Mouse (Mus musculus) 416B (cell line): Measurements from ENCODE around the gene Pjvk.
"Not testable (repeated sequence)": the region's sequence is repeated elsewhere in the genome, so short reads cannot be mapped to it uniquely, and the experiment has no call there.

Experiments used
- DNase-seq: peaks from one replicate; pipeline ENCODE4 v3.0.0; 2011; ENCODE audit warnings: low read depth

Pjvk gene

DNA sequence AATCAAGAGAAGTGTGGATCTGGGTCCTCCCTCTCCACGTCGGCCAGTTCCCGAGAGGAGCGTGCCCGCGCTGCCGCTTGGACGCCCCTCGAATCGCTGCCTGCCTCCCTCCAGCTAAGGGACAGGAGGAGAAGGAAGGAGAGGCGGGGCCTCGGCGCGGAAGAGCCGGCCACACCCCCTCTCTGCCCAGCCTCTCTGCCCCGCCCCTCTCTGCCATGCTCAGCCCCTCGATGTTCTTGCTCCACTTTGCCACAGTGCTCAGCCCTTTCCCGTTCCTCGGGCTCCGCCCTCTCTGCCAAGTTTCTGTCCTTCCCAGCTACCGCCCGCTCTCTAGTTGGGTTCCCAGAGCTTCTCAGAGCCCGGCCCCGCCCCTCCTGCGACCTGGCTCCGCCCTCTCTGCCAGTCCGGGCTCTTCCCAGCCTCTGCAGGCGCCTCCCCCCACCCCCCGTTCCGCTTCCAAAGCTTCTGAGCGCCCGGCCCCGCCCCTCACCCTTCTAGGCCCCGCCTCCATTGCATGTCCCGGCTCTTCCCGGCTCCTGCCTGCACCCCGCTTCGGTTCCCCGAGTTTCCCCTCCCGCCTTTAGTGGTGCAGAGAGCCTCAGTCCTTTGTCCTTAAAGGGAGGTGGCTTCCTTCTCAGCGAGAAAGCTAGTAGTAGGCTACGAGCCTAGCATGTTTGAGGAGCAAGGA is at the start of gene Pjvk, which contains the start of gene Prkra:
Gene Pjvk, plus strand, starts transcription at position 594 of the 688 bp plus-strand sequence.
Gene Prkra, minus strand, starts transcription at position 133 of the 688 bp plus-strand sequence.
- peak; percentile 99 for DNase-seq

GRCm38 (mm10) chr2:76599214-76599613 is 49.1 kb upstream of the Pjvk start:
- peak; percentile 27 for DNase-seq

- no peak for DNase-seq
Observed at GRCm38 (mm10) chr2:76602256-76602655, 46.0 kb upstream of the Pjvk start.

GRCm38 (mm10) chr2:76606704-76607103 is 41.6 kb upstream of the Pjvk start:
- DNase-seq, result no peak

DNA sequence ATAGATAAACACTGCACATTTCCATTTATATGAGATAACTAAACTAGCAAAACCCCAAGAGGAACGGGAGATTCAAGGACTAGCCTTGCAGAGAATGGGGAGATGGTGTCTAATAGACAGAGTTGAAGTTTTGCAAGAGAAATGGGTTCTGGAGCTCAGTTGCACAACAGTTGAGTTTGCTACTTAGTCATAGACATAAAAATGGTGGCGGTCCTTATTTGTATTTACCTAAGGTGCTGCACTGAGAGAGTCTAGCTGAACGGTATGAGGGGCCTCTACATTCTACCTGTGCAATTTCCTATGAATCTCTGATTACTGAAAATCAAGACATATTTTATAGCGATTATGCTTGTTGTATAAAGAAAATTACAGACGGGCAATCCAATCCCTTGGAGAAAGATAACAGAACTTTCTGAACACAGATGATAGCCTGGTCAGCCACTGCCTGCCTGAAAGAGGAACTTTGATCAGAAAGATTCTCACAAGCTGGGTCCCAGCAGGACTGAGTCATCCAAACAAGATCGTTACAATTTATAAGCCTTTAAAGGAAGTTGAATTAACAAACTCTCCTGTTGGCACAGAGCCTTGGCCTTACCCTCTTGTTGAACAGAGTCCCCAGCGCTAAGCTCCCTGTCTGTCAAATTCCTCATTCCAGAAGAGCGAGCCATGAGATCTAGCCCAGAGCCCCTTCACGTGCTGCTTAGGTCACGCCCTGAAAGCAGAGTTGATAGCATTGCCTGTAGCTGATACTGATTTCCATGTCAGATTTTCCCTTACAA is 37.8 kb upstream of the Pjvk start:
- peak; percentile 92 for DNase-seq

GRCm38 (mm10) chr2:76611996-76612395 is 36.3 kb upstream of the Pjvk start:
- DNase-seq, result no peak

DNA sequence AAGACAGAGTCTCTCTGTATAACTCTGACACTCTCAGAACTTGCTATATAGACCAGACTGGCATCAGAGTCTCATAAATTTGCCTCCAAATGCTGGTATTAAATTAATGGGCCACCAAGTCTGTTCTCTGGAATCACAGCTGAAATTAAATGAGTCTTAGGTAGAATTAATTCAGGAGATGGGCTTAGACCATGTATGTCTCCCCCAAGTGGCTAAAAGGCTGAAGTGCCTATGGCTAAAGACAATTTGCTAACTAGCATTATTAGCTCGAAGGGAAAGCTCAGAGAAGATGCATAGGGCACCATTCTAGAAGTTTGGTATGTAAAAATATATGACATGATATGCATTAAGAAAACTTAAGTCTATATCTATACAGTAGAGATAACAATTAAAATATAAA is 30.2 kb upstream of the Pjvk start:
- DNase-seq, result peak; percentile 64

GRCm38 (mm10) chr2:76620188-76620587 is 28.1 kb upstream of the Pjvk start:
- peak; percentile 60 for DNase-seq

- DNase-seq, result no peak
Observed at GRCm38 (mm10) chr2:76621724-76622123, 26.6 kb upstream of the Pjvk start.

- DNase-seq, result not testable (repeated sequence)
Observed at GRCm38 (mm10) chr2:76622316-76622715, 26.0 kb upstream of the Pjvk start.

DNA sequence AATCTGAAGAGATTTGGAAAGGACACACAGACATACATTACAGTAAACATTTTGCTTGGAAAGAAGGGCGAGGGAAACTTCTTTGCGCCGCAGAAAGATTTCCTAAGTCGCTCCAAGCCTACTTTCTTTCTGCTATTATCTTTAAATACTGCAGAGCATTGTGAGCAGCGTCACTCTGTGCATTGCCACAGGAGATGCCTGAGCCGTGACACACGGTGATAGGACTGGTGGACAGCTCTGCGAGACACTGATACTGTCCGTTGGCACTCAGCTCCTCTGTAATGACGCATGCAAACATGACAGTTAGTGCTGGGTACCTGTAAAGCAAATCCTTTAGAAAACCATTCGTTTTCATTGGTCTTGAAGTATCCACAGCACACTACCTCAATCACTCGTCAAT is 18.0 kb upstream of the Pjvk start:
- no peak for DNase-seq

DNA sequence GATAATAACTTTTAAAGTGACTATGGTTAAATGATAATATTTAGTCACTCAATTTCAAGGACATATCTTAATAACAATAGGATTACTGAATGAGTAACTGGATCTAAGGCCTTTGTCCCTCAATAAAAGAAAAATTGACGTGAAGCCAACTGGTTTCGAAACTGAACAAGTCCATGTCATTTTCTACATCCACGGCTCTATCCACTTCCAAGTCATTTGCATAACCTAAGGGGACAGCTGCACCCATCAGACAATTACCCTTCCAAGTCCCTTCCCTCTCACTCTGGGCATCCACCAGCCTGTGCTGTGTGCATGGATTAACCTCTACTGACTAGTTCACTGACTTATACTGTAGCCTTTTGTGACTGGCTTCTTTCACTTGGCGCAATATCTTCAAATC is 16.7 kb upstream of the Pjvk start:
- no peak for DNase-seq

GRCm38 (mm10) chr2:76639637-76640036 is 8.6 kb upstream of the Pjvk start:
- no peak for DNase-seq

DNA sequence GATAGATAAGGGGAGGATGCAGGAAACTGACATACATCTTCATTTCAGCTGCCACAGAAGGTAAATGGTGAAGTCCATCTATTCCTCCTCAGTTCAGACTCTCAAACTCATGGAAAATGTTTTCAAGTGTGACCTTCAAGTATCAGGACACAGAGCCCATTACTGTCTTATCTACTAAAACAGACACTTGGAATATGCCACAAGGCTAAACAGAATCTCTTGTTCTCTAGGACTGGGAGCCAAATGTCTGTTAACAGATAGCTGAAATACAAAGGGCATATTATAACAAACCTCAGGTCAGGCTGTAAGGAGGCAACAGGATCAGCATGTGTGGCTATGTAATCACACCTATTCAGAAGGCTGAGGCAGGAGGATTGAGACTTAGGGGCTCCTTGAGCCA is 4.5 kb upstream of the Pjvk start:
- DNase-seq, result no peak

GRCm38 (mm10) chr2:76647441-76647869 is 821 bp upstream of the Pjvk start:
- DNase-seq, result peak; percentile 17

DNA sequence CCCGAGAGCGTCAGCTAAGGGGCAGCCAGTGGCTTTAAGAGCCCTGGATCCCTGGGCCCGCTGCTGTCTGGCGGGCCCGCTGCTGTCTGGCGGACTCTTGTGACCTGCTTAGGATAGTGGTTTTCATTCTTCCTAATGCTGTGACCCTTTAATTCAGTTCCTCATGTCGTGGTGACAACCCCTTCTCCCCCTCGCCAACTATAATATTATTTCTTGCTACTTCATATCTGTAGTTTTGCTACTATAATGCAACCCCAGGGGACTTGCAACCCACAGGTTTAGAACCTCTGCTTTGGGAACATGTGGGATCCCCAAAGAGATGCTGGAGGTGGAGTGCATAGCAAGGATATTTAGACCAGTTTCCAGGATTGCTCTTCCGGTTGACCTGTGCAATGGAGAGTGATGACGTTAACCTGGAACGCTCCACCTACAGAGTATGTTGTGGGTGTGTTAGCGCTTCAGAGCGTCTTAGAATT is 428 bp downstream of the Pjvk start:
- DNase-seq, result no peak

GRCm38 (mm10) chr2:76653070-76653469 is 4.8 kb downstream of the Pjvk start:
- no peak for DNase-seq

DNA sequence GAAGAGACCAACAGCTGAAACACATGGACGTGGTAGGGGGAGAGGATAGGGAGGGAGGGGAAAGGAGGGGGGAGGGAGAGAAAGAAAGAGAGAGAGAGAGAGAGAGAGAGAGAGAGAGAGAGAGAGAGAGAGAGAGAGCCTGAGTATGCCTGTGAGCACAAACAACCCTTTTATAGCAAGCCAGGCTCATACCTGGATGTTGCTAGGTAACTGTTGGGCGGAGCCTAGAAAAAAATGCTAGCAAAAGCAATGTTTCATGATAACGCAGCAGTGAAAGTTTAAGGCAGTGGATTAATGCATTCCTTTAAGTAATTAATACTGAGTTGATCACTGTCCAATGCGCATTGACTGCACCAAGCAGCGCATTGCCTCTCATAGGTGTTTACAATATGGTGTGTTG is 6.4 kb downstream of the Pjvk start:
- DNase-seq, result no peak

DNA sequence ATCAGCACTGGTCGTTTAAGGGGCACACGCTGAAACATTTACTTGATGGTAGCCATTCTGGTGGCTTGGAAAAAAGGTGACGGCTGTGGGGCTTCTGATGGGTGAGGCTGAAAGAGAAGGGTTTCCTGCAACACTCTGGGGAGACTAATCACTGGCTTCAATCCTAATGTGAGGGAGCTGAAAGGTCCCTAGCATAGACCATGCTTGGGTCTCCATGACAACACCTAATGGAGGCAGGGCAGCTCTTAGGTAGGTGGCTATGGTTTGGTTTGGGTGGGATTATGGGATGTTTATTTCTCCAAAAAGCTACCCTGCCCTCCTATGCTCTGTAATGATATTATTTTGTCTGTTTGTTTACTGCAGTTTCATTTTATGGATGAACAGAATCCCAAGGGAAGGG is 7.2 kb downstream of the Pjvk start:
- DNase-seq, result no peak

DNA sequence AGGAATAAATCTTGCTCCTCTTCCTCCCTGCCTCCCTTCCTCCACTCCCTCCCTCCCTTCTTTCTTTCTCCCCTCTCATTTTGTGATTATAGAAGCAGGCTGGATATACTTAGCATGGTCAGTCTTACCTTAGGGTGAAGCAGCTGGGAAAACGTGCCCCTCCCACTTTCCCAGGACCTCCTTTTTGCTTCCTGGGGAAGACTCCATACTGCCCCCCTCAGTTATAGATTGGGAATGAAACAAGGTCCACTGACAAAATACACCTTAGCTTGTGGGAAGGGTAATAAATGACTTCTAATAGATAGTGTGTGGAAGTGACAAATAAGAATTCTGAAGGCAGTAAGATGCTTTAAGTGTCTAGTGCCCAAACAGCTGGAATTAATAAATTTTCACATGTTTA is 7.7 kb downstream of the Pjvk start:
- DNase-seq, result peak; percentile 70

DNA sequence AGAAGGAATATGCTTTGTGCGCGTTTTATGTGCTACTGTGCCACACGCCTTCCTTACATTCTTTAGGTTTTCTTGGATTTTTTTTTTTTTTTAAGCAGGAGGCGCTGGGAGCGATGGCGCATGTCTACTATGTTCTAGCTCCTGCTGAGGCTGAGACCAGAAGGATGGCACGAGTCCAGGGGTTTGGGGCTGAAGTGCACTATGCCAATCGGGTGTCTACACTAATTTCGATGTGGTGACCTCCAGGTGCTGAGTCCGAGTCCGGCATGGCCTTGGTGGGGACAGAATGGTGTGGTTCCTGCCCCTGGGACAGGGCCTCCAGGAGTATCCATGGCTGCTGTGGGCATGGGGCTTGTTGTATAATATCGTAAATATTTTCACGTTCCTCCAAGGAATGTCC is 10.3 kb downstream of the Pjvk start:
- no peak for DNase-seq

GRCm38 (mm10) chr2:76659419-76659818 is 11.1 kb downstream of the Pjvk start:
- DNase-seq, result no peak

DNA sequence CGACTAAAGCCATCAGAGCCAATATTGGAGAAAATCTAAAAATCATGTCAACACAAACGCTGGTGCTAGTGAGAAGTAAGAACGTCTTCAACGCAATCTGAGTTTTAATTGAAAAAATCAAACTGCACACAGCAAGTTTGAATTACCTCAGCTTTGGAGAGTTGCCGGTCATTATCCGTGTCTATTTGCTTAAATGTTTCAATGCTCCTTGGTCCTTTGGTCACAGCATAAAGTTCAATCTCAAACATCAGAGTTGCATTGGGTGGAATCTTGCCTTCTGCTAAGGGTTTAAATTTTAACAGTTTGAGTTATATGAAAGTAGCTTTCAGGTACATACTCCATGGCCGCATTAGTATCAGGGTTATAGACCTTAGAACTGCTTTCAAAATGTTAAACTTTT is 17.3 kb downstream of the Pjvk start:
- DNase-seq, result no peak
